ENCODE assay signal across 24 mouse cellular contexts in the genomic region with DNA sequence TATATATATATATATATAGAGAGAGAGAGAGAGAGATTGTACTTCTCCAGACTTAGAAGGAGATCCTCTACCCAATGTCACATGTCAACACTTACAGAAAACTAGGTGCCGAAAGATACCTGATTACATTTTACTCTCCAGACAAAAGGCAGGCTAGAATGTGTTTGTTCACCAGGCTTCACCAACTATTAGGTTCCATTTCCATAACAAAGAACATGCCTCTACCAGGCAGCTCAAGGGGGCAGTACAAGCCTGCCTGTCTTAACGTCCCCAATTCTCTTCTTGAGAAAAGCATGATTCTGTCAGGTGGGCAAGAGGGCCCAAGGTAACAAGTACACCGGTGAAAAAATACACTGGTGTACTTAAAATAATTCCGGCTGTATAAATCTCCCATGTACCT.
DNase-seq lines count a peak whose midpoint lies in the region; ATAC-seq lines count a peak whose summit lies in the region.
"Had no signal": no experiment of that assay in that cellular context is flagged by ENCODE, and none has a peak within 500 bp of the region (broad histone marks: within the 10 kb centered on the region; RNA-seq: fewer than 3 reads in every experiment).

No protein-coding gene starts in this region.

- peak; percentile 37 for DNase-seq in heart, adult 11 months
- DNase-seq in ES-CJ7 (ENCODE audit: low read depth, low spot score) (peak; percentile 51), ZHBTc4 (ENCODE audit: low read depth, low spot score) (peak; percentile 51)
- DNase-seq in urinary bladder, adult 2 months (ENCODE audit: low spot score), result no peak
- no peak for DNase-seq in embryo, embryonic 9.5 days (ENCODE audit: extremely low spot score)
- DNase-seq: adrenal gland, adult 2 months; adrenal gland, postnatal 14 days; adrenal gland, postnatal 36 days; B cell, adult 2 months; cerebellum, adult 11 months; cerebellum, adult 18-20 months; cerebellum, adult 8-10 months; cerebellum, adult 9-11 months; cerebellum, postnatal 14 days had no signal

- no peaks in the 10 kb centered on the region for H3K27me3 ChIP-seq in heart, embryonic 11.5 days (ENCODE audit: control insufficient read depth, insufficient read depth, low read length)
- H3K27me3 ChIP-seq: CH12.LX; embryonic facial prominence, embryonic 13.5 days; embryonic facial prominence, embryonic 15.5 days; forebrain, embryonic 12.5 days had no signal

- H3K4me3 ChIP-seq in heart, embryonic 11.5 days (ENCODE audit: low read depth, low read length), result no peak overlapping the region
- H3K4me3 ChIP-seq: embryonic facial prominence, embryonic 13.5 days; embryonic facial prominence, embryonic 15.5 days; erythroblast, embryonic 14.5 days; forebrain, embryonic 10.5 days; forebrain, embryonic 12.5 days had no signal

- WGBS in heart, embryonic 11.5 days (ENCODE audit: insufficient replicate concordance), result 61% methylated on average over 4 of the region's 4 CpGs

- no peaks in the 10 kb centered on the region for H3K9me3 ChIP-seq in heart, embryonic 11.5 days (replicated peaks; ENCODE audit: control insufficient read depth, low read length)
- H3K9me3 ChIP-seq: embryonic facial prominence, embryonic 13.5 days; embryonic facial prominence, embryonic 15.5 days; forebrain, embryonic 10.5 days; forebrain, embryonic 12.5 days had no signal

- no peaks in the 10 kb centered on the region for H3K4me1 ChIP-seq in heart, embryonic 11.5 days (ENCODE audit: control insufficient read depth, insufficient read depth, low read length)
- H3K4me1 ChIP-seq: embryonic facial prominence, embryonic 13.5 days; embryonic facial prominence, embryonic 15.5 days had no signal

- no peaks in the 10 kb centered on the region for H3K36me3 ChIP-seq in heart, embryonic 11.5 days (ENCODE audit: control insufficient read depth, insufficient read depth, low read length)
- H3K36me3 ChIP-seq: embryonic facial prominence, embryonic 13.5 days; embryonic facial prominence, embryonic 15.5 days; forebrain, embryonic 10.5 days; forebrain, embryonic 12.5 days had no signal

- no peak overlapping the region for H3K27ac ChIP-seq in heart, embryonic 11.5 days (ENCODE audit: low read depth, low read length)
- H3K27ac ChIP-seq: embryonic facial prominence, embryonic 13.5 days; embryonic facial prominence, embryonic 15.5 days; forebrain, embryonic 10.5 days; forebrain, embryonic 12.5 days had no signal

- H3K4me2 ChIP-seq in heart, embryonic 11.5 days, result no peak overlapping the region
- H3K4me2 ChIP-seq: embryonic facial prominence, embryonic 13.5 days; embryonic facial prominence, embryonic 15.5 days; forebrain, embryonic 12.5 days had no signal

- no peak for ATAC-seq in heart, embryonic 11.5 days (replicated peaks; ENCODE audit: insufficient number of reproducible peaks, low FRiP score, low TSS enrichment)
- ATAC-seq: CD4-positive, CD25-positive, alpha-beta regulatory T cell, adult 4 months; forebrain, embryonic 14.5 days; forebrain, embryonic 16.5 days had no signal

- H3K9ac ChIP-seq in heart, embryonic 11.5 days (ENCODE audit: low read depth, low read length), result no peak overlapping the region
- H3K9ac ChIP-seq: embryonic facial prominence, embryonic 13.5 days; embryonic facial prominence, embryonic 15.5 days; forebrain, embryonic 12.5 days had no signal

Comparison
In these comparisons a context has a peak if more than half of its experiments do, and no peak if none do; other contexts are left out.
1. DNase-seq: peak in heart, adult 11 months (single experiment), ES-CJ7 (single experiment) and ZHBTc4 (single experiment); none in urinary bladder, adult 2 months (single experiment) and embryo, embryonic 9.5 days (single experiment).